In the genomic region with DNA sequence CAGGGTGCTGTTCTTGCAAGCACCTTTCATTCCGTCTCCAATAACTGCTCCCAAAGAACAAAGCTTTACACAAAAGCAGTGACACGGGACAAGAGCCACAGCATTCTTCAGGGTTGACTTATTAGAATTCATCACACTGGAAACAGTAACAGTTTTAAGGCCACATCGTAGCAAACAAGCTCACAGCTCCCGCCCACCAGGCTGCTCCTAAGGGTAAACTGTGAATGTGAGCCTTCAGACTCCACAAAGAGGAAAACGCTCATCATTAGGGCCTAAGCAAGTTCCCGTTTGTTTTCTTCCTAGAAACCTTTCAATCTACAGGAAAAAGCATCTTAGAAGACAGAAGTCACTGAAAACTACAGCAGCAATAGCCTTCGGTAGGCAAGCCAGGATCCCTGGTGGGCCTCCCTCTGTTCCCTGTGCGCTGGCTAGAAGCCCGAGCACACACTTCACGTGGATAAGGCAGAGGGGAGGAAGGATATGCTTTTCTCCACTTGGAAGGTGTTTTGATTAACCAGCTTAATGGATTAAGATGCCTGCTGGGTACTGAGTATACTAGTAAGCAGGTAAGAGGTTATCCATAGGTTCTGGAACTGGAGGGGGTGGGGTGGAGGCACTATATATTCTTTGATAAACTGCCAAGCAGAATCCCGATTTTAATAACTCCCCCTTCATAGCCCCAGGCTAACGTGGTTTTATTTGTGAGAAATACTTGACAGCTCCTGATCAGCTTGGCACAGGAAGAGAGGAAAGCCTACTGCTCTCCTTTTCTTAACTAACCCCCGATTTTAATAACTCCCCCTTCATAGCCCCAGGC, we compare ENCODE assay signal across 13 mouse cellular contexts. TPM values are rescaled to one million over a fixed set of nuclear protein-coding genes. Genes with fewer than 3 reads are reported as not detected.
DNase-seq lines count a peak whose midpoint lies in the region; ATAC-seq lines count a peak whose summit lies in the region.
"Had no signal": no experiment of that assay in that cellular context is flagged by ENCODE, and none has a peak within 500 bp of the region (broad histone marks: within the 10 kb centered on the region; RNA-seq: fewer than 3 reads in every experiment).

No protein-coding gene starts in this region.

- H3K36me3 ChIP-seq in forebrain, embryonic 13.5 days (ENCODE audit: poor library complexity, severe bottlenecking): peaks cover 19% of the 10 kb centered on the region
- H3K36me3 ChIP-seq in forebrain, embryonic 12.5 days (replicated peaks): peaks cover 19% of the 10 kb centered on the region
- H3K36me3 ChIP-seq in midbrain, embryonic 13.5 days: peaks cover 26% of the 10 kb centered on the region
- peaks cover 26% of the 10 kb centered on the region for H3K36me3 ChIP-seq in midbrain, embryonic 10.5 days
- peaks cover 20% of the 10 kb centered on the region for H3K36me3 ChIP-seq in forebrain, embryonic 14.5 days (ENCODE audit: control insufficient read depth, insufficient read depth, low read length)

- peak; percentile 58; the same call in 1 of the 2 replicates for ATAC-seq in forebrain, embryonic 13.5 days
- no peak for ATAC-seq in forebrain, embryonic 12.5 days (ENCODE audit: low FRiP score)
- ATAC-seq in midbrain, embryonic 13.5 days: peak; percentile 45; the same call in 1 of the 2 replicates
- ATAC-seq in forebrain, embryonic 14.5 days: peak; percentile 80
- ATAC-seq: inflammation-experienced regulatory T-cells, adult 6 months had no signal

- H3K27ac ChIP-seq in forebrain, embryonic 13.5 days: peak overlapping the region; percentile 53
- no peak overlapping the region; the same call in 1 of the 2 replicates for H3K27ac ChIP-seq in forebrain, embryonic 12.5 days
- H3K27ac ChIP-seq in midbrain, embryonic 13.5 days: no peak overlapping the region
- H3K27ac ChIP-seq in midbrain, embryonic 10.5 days (replicated peaks): no peak overlapping the region
- peak overlapping the region; percentile 58; the same call in 1 of the 2 replicates for H3K27ac ChIP-seq in forebrain, embryonic 14.5 days (ENCODE audit: low read depth, low read length)

- no peak overlapping the region for H3K4me3 ChIP-seq in forebrain, embryonic 13.5 days
- H3K4me3 ChIP-seq in forebrain, embryonic 12.5 days (replicated peaks): no peak overlapping the region
- H3K4me3 ChIP-seq in midbrain, embryonic 13.5 days (replicated peaks): no peak overlapping the region
- H3K4me3 ChIP-seq in midbrain, embryonic 10.5 days: no peak overlapping the region
- no peak overlapping the region for H3K4me3 ChIP-seq in forebrain, embryonic 14.5 days (ENCODE audit: low read depth, low read length)

- H3K27me3 ChIP-seq in forebrain, embryonic 13.5 days: peaks cover 9% of the 10 kb centered on the region
- H3K27me3 ChIP-seq in forebrain, embryonic 12.5 days: peaks cover 14% of the 10 kb centered on the region
- H3K27me3 ChIP-seq in midbrain, embryonic 13.5 days: peaks cover 13% of the 10 kb centered on the region
- peaks cover 12% of the 10 kb centered on the region for H3K27me3 ChIP-seq in midbrain, embryonic 10.5 days (ENCODE audit: low read depth, poor library complexity, severe bottlenecking)
- H3K27me3 ChIP-seq in forebrain, embryonic 14.5 days (replicated peaks; ENCODE audit: control insufficient read depth, insufficient read depth, low read length): no peaks in the 10 kb centered on the region

- no peaks in the 10 kb centered on the region for H3K9me3 ChIP-seq in forebrain, embryonic 13.5 days (replicated peaks)
- no peaks in the 10 kb centered on the region for H3K9me3 ChIP-seq in forebrain, embryonic 12.5 days
- H3K9me3 ChIP-seq in midbrain, embryonic 13.5 days: no peaks in the 10 kb centered on the region
- no peaks in the 10 kb centered on the region for H3K9me3 ChIP-seq in midbrain, embryonic 10.5 days (replicated peaks)
- H3K9me3 ChIP-seq in forebrain, embryonic 14.5 days (replicated peaks; ENCODE audit: control insufficient read depth, low read length): no peaks in the 10 kb centered on the region

- no peak for DNase-seq in midbrain, embryonic 10.5 days (ENCODE audit: low spot score)
- DNase-seq in forebrain, embryonic 14.5 days (ENCODE audit: low spot score): peak; percentile 70
- DNase-seq in adrenal gland, postnatal 4 days (ENCODE audit: low spot score in 2 of 2): no peak
- no peak for DNase-seq in embryo, embryonic 11 days
- no peak for DNase-seq in testis, postnatal 14 days (ENCODE audit: low spot score)
- DNase-seq: kidney, postnatal 14 days; layer of hippocampus, postnatal 36 days; lung, postnatal 36 days had no signal

- H3K4me2 ChIP-seq in forebrain, embryonic 13.5 days: peak overlapping the region; percentile 27; the same call in 1 of the 2 replicates
- no peak overlapping the region for H3K4me2 ChIP-seq in forebrain, embryonic 12.5 days
- no peak overlapping the region for H3K4me2 ChIP-seq in midbrain, embryonic 13.5 days (replicated peaks)
- H3K4me2 ChIP-seq in forebrain, embryonic 14.5 days (ENCODE audit: low read length): no peak overlapping the region

- WGBS in forebrain, embryonic 13.5 days: 22% methylated on average over 13 of the region's 13 CpGs
- 33% methylated on average over 13 of the region's 13 CpGs for WGBS in forebrain, embryonic 12.5 days
- WGBS in midbrain, embryonic 13.5 days: 33% methylated on average over 13 of the region's 13 CpGs
- WGBS in midbrain, embryonic 10.5 days: 45% methylated on average over 13 of the region's 13 CpGs
- WGBS in forebrain, embryonic 14.5 days: 14% methylated on average over 13 of the region's 13 CpGs

- H3K9ac ChIP-seq in forebrain, embryonic 13.5 days: 0 out of 2 replicates have a peak overlapping the region, but pooled peaks have one; percentile 34
- H3K9ac ChIP-seq in forebrain, embryonic 12.5 days: no peak overlapping the region
- H3K9ac ChIP-seq in midbrain, embryonic 13.5 days (replicated peaks): no peak overlapping the region
- H3K9ac ChIP-seq in forebrain, embryonic 14.5 days (ENCODE audit: low read length): no peak overlapping the region

- peaks cover 11% of the 10 kb centered on the region for H3K4me1 ChIP-seq in forebrain, embryonic 13.5 days
- H3K4me1 ChIP-seq in forebrain, embryonic 12.5 days: peaks cover 5% of the 10 kb centered on the region; the same call in 1 of the 2 replicates
- peaks cover 9% of the 10 kb centered on the region; the same call in 1 of the 2 replicates for H3K4me1 ChIP-seq in midbrain, embryonic 13.5 days (replicated peaks)
- H3K4me1 ChIP-seq in midbrain, embryonic 10.5 days: no peaks in the 10 kb centered on the region
- no peaks in the 10 kb centered on the region for H3K4me1 ChIP-seq in forebrain, embryonic 14.5 days (ENCODE audit: control insufficient read depth, insufficient read depth, low read length)

RNA-seq across cellular contexts. Expression of gene Ism2, which starts 6.5 kb away (rescaled TPM):
- 1.5 and 2.6 TPM in 2 replicates for polyA plus RNA-seq in forebrain, embryonic 13.5 days (2015; fragmentation: Nextera tagmentation; extraction: Ambion mirVana)
- polyA plus RNA-seq in forebrain, embryonic 12.5 days (2016; fragmentation: Nextera tagmentation; extraction: Ambion mirVana): 1.2 and 1.8 TPM in 2 replicates
- polyA plus RNA-seq in midbrain, embryonic 13.5 days (2015; fragmentation: Nextera tagmentation; extraction: Ambion mirVana): 0.79 and 0.93 TPM in 2 replicates
- polyA plus RNA-seq in midbrain, embryonic 10.5 days (2016; fragmentation: Nextera tagmentation; extraction: Ambion mirVana): 0.99 and 1.4 TPM in 2 replicates
- polyA plus RNA-seq in forebrain, embryonic 14.5 days (2014; fragmentation: Nextera tagmentation; extraction: Ambion mirVana): 0.83 and 0.93 TPM in 2 replicates
- under 1 TPM; 0.56 to 0.62 TPM for total RNA-seq in adrenal gland, postnatal 4 days (2021)
- total RNA-seq: heart, adult 8-10 months had no signal
- polyA plus RNA-seq: inflammation-experienced regulatory T-cells, adult 6 months had no signal

RNA-seq across cellular contexts. Expression of gene Ahsa1, which starts 39.7 kb away (rescaled TPM):
- polyA plus RNA-seq in forebrain, embryonic 13.5 days (2015; fragmentation: Nextera tagmentation; extraction: Ambion mirVana): 216 and 228 TPM in 2 replicates
- 204 and 205 TPM in 2 replicates for polyA plus RNA-seq in forebrain, embryonic 12.5 days (2016; fragmentation: Nextera tagmentation; extraction: Ambion mirVana)
- 207 and 209 TPM in 2 replicates for polyA plus RNA-seq in midbrain, embryonic 13.5 days (2015; fragmentation: Nextera tagmentation; extraction: Ambion mirVana)
- polyA plus RNA-seq in midbrain, embryonic 10.5 days (2016; fragmentation: Nextera tagmentation; extraction: Ambion mirVana): 243 and 272 TPM in 2 replicates
- polyA plus RNA-seq in forebrain, embryonic 14.5 days (2014; fragmentation: Nextera tagmentation; extraction: Ambion mirVana): 179 and 202 TPM in 2 replicates
- 100 to 1,000 TPM; 119 to 129 TPM for total RNA-seq in adrenal gland, postnatal 4 days (2021)

RNA-seq across cellular contexts. Expression of gene Vipas39, which starts 39.9 kb away (rescaled TPM):
- polyA plus RNA-seq in forebrain, embryonic 13.5 days (2015; fragmentation: Nextera tagmentation; extraction: Ambion mirVana): 68.8 and 73.3 TPM in 2 replicates
- 59.7 and 62.0 TPM in 2 replicates for polyA plus RNA-seq in forebrain, embryonic 12.5 days (2016; fragmentation: Nextera tagmentation; extraction: Ambion mirVana)
- 67.3 and 69.3 TPM in 2 replicates for polyA plus RNA-seq in midbrain, embryonic 13.5 days (2015; fragmentation: Nextera tagmentation; extraction: Ambion mirVana)
- 54.8 and 59.6 TPM in 2 replicates for polyA plus RNA-seq in midbrain, embryonic 10.5 days (2016; fragmentation: Nextera tagmentation; extraction: Ambion mirVana)
- 78.2 and 87.1 TPM in 2 replicates for polyA plus RNA-seq in forebrain, embryonic 14.5 days (2014; fragmentation: Nextera tagmentation; extraction: Ambion mirVana)
- 10 to 100 TPM; 42.8 to 45.6 TPM for total RNA-seq in adrenal gland, postnatal 4 days (2021)

Comparison
In these comparisons a context has a peak if more than half of its experiments do, and no peak if none do; other contexts are left out.
1. H3K27ac ChIP-seq: peak in forebrain, embryonic 13.5 days (single experiment) and forebrain, embryonic 14.5 days (single experiment); none in forebrain, embryonic 12.5 days (single experiment), midbrain, embryonic 13.5 days (single experiment) and midbrain, embryonic 10.5 days (single experiment).